Mouse (Mus musculus) lung, postnatal 4 days (tissue): ENCODE results near the gene Tomm34.
A peak's percentile ranks its signal among the peaks of the same experiment; 100 is the strongest.
"Not testable (repeated sequence)": the region's sequence is repeated elsewhere in the genome, so short reads cannot be mapped to it uniquely, and the experiment has no call there.

Experiments
- DNase-seq, 2 experiments: peaks; one replicate each; pipeline ENCODE4 v3.0.0; 2021

The Tomm34 gene

GRCm38 (mm10) chr2:164075088-164075487, 4.1 kb upstream of the Tomm34 start:
- DNase-seq, result peak in 1 of 2 experiments; percentile 33

- DNase-seq, result peak; percentile 98 to 99
Measured at GRCm38 (mm10) chr2:164073918-164074578, 3.1 kb upstream of the Tomm34 start.

- no peak for DNase-seq
Measured at GRCm38 (mm10) chr2:164073120-164073519, 2.2 kb upstream of the Tomm34 start.

GRCm38 (mm10) chr2:164072109-164072508, 1.1 kb upstream of the Tomm34 start:
- DNase-seq, result no peak

- DNase-seq, result not testable (repeated sequence)
Measured at GRCm38 (mm10) chr2:164071437-164071820, 460 bp upstream of the Tomm34 start.

GRCm38 (mm10) chr2:164070142-164070764, 716 bp downstream of the Tomm34 start, which contains the start of gene Stk4:
Gene Stk4 (plus strand): TSS chr2:164070322.
- DNase-seq, result no peak

- no peak for DNase-seq
Measured at GRCm38 (mm10) chr2:164059634-164060235, 11.2 kb downstream of the Tomm34 start.

- no peak for DNase-seq
Measured at GRCm38 (mm10) chr2:164054671-164055070, 16.3 kb downstream of the Tomm34 start.

- no peak for DNase-seq
Measured at GRCm38 (mm10) chr2:164053767-164054166, 17.2 kb downstream of the Tomm34 start.

GRCm38 (mm10) chr2:164047197-164047690, 23.7 kb downstream of the Tomm34 start:
- DNase-seq, result peak; percentile 44 to 55

GRCm38 (mm10) chr2:164041523-164041922, 29.4 kb downstream of the Tomm34 start:
- no peak for DNase-seq

GRCm38 (mm10) chr2:164040949-164041348, 30.0 kb downstream of the Tomm34 start:
- peak in 1 of 2 experiments; percentile 42 for DNase-seq

GRCm38 (mm10) chr2:164038407-164039028, 32.5 kb downstream of the Tomm34 start:
- DNase-seq, result no peak

- DNase-seq, result no peak
Measured at GRCm38 (mm10) chr2:164036520-164037019, 34.4 kb downstream of the Tomm34 start.

GRCm38 (mm10) chr2:164032973-164033372, 38.0 kb downstream of the Tomm34 start:
- DNase-seq, result no peak

GRCm38 (mm10) chr2:164031147-164031546, 39.8 kb downstream of the Tomm34 start:
- DNase-seq, result no peak

- no peak for DNase-seq
Measured at GRCm38 (mm10) chr2:164025150-164025549, 45.8 kb downstream of the Tomm34 start, which contains the start of gene Pabpc1l. Gene Pabpc1l (plus strand): TSS chr2:164025450.

- no peak for DNase-seq
Measured at GRCm38 (mm10) chr2:164022104-164022503, 48.9 kb downstream of the Tomm34 start.

GRCm38 (mm10) chr2:164019943-164020342, 51.0 kb downstream of the Tomm34 start:
- DNase-seq, result no peak

- DNase-seq, result no peak
Measured at GRCm38 (mm10) chr2:164018910-164019309, 52.1 kb downstream of the Tomm34 start.

GRCm38 (mm10) chr2:164015304-164015703, 55.7 kb downstream of the Tomm34 start:
- no peak for DNase-seq

- DNase-seq, result no peak
Measured at GRCm38 (mm10) chr2:164010944-164011343, 60.0 kb downstream of the Tomm34 start.

- DNase-seq, result no peak
Measured at GRCm38 (mm10) chr2:164010496-164010895, 60.5 kb downstream of the Tomm34 start.
